Mouse (Mus musculus): ENCODE data around the gene Adam12.

DNA sequence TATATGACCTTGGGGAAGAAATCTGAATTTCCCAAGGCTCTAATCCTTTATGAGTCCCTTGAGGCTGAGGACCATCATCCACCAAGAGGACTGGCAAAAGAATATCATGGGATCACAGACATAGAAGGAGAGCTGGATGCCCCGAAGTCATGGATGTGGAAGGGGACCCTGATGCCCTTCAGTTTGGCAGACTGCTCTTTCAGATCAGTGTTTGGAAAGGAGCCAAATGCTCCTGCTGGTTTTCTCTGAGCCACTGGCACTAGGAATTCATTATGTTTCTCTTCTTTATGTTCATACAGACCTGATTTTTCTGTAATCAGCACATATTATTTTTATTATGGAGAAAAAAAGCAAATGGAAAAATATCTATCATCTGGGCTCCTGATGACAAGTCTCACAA, 50.9 kb downstream of the Adam12 start:
- no peak for TF ChIP-seq CTCF (IDR thresholded peaks at IDR 0.05; ENCODE audit: insufficient read depth, low read depth, low read length)
- TF ChIP-seq POLR2A (IDR thresholded peaks at IDR 0.05; ENCODE audit: insufficient read depth, low read depth, low read length) = no peak

Measured in olfactory bulb, adult 2 months (tissue).